In genomic region chr4:117397128-117397527, GRCm38 (mm10) we compare ENCODE assay signal across 5 mouse cellular contexts.
"Had no signal": no experiment of that assay in that cellular context is flagged by ENCODE, and none has a peak within 500 bp of the region (broad histone marks: within the 10 kb centered on the region; RNA-seq: fewer than 3 reads in every experiment).

No protein-coding gene starts in this region.

- DNase-seq: kidney, adult 8-10 months; kidney, postnatal 4 days; lung, adult 2 months; lung, postnatal 14 days; thymus, postnatal 36 days had no signal
